Mouse (Mus musculus): ENCODE measurements at regions not wholly inside any gene's neighbourhood (a gene's known extent, or its start where the extent isn't known, plus 50 kb on each side); places are given as distances from the start of the nearest gene placed in this dataset.
A peak's percentile ranks its signal among the peaks of the same experiment; 100 is the strongest.

- peaks cover 10% of the 10 kb centered on the region for H3K4me1 ChIP-seq (replicated peaks)
- H3K27me3 ChIP-seq = no peaks in the 10 kb centered on the region; the same call in 1 of the 2 replicates
- ATAC-seq (ENCODE audit: low FRiP score, low read depth) = peak; percentile 89
- no peak overlapping the region for H3K9ac ChIP-seq
- no peaks in the 10 kb centered on the region for H3K36me3 ChIP-seq
- no peak overlapping the region for H3K4me2 ChIP-seq
- H3K27ac ChIP-seq (replicated peaks) = peak overlapping the region; percentile 56
- no peaks in the 10 kb centered on the region for H3K9me3 ChIP-seq
- no peak overlapping the region for H3K4me3 ChIP-seq
- WGBS = 13% methylated on average over 9 of the region's 9 CpGs
These were observed 1628.4 kb upstream of the Gm6569 start for GRCm38 (mm10) chr15:72205950-72206349.

- Histone ChIP-seq H3K4me1 (replicated peaks) (peaks cover 10% of the 10 kb centered on the region), H3K9me3 (no peaks in the 10 kb centered on the region), H3K27ac (replicated peaks) (no peak overlapping the region), H3K9ac (no peak overlapping the region), H3K4me3 (no peak overlapping the region), H3K27me3 (no peaks in the 10 kb centered on the region; the same call in 1 of the 2 replicates), H3K4me2 (no peak overlapping the region), H3K36me3 (no peaks in the 10 kb centered on the region)
- WGBS = 91% methylated on average over 4 of the region's 4 CpGs
- ATAC-seq (ENCODE audit: low FRiP score, low read depth) = no peak
These were observed 1626.8 kb upstream of the Gm6569 start for GRCm38 (mm10) chr15:72207589-72207988.

GRCm38 (mm10) chr15:72208076-72208475, 1626.3 kb upstream of the Gm6569 start:
- Histone ChIP-seq H3K27me3 (no peaks in the 10 kb centered on the region; the same call in 1 of the 2 replicates), H3K4me3 (no peak overlapping the region), H3K9ac (no peak overlapping the region), H3K4me1 (replicated peaks) (peaks cover 10% of the 10 kb centered on the region), H3K27ac (replicated peaks) (no peak overlapping the region), H3K36me3 (no peaks in the 10 kb centered on the region), H3K4me2 (no peak overlapping the region), H3K9me3 (no peaks in the 10 kb centered on the region)
- WGBS = 72% methylated on average over 4 of the region's 4 CpGs
- no peak for ATAC-seq (ENCODE audit: low FRiP score, low read depth)

- Histone ChIP-seq H3K27ac (replicated peaks) (no peak overlapping the region), H3K27me3 (no peaks in the 10 kb centered on the region), H3K4me2 (no peak overlapping the region), H3K9me3 (no peaks in the 10 kb centered on the region), H3K36me3 (no peaks in the 10 kb centered on the region), H3K9ac (no peak overlapping the region), H3K4me3 (no peak overlapping the region), H3K4me1 (replicated peaks) (peaks cover 10% of the 10 kb centered on the region)
- WGBS = 87% methylated on average over 7 of the region's 7 CpGs
- no peak for ATAC-seq (ENCODE audit: low FRiP score, low read depth)
These were observed 1625.4 kb upstream of the Gm6569 start for GRCm38 (mm10) chr15:72208973-72209372.

GRCm38 (mm10) chr15:72217731-72218130, 1616.6 kb upstream of the Gm6569 start:
- H3K4me2 ChIP-seq = no peak overlapping the region
- no peak overlapping the region for H3K9ac ChIP-seq
- H3K27ac ChIP-seq (replicated peaks) = no peak overlapping the region
- no peaks in the 10 kb centered on the region for H3K27me3 ChIP-seq
- no peaks in the 10 kb centered on the region for H3K4me1 ChIP-seq (replicated peaks)
- no peak for ATAC-seq (ENCODE audit: low FRiP score, low read depth)
- WGBS = 82% methylated on average over 5 of the region's 5 CpGs
- H3K36me3 ChIP-seq = no peaks in the 10 kb centered on the region
- no peak overlapping the region for H3K4me3 ChIP-seq
- no peaks in the 10 kb centered on the region for H3K9me3 ChIP-seq

GRCm38 (mm10) chr15:72219985-72220384, 1614.4 kb upstream of the Gm6569 start:
- Histone ChIP-seq H3K4me1 (replicated peaks) (no peaks in the 10 kb centered on the region), H3K9me3 (no peaks in the 10 kb centered on the region), H3K4me3 (no peak overlapping the region), H3K9ac (no peak overlapping the region), H3K4me2 (no peak overlapping the region), H3K27ac (replicated peaks) (no peak overlapping the region), H3K27me3 (no peaks in the 10 kb centered on the region), H3K36me3 (no peaks in the 10 kb centered on the region)
- no peak for ATAC-seq (ENCODE audit: low FRiP score, low read depth)
- 76% methylated on average over 7 of the region's 7 CpGs for WGBS

GRCm38 (mm10) chr15:72220786-72221185, 1613.6 kb upstream of the Gm6569 start:
- H3K9me3 ChIP-seq = no peaks in the 10 kb centered on the region
- H3K36me3 ChIP-seq = no peaks in the 10 kb centered on the region
- no peak overlapping the region for H3K4me2 ChIP-seq
- H3K27ac ChIP-seq (replicated peaks) = no peak overlapping the region
- H3K9ac ChIP-seq = no peak overlapping the region
- no peak overlapping the region for H3K4me3 ChIP-seq
- no peak for ATAC-seq (ENCODE audit: low FRiP score, low read depth)
- no peaks in the 10 kb centered on the region for H3K27me3 ChIP-seq
- WGBS = 81% methylated on average over 6 of the region's 6 CpGs
- H3K4me1 ChIP-seq (replicated peaks) = no peaks in the 10 kb centered on the region

GRCm38 (mm10) chr15:72232355-72232754, 1602.0 kb upstream of the Gm6569 start:
- no peaks in the 10 kb centered on the region for H3K27me3 ChIP-seq
- WGBS = 55% methylated on average over 2 of the region's 2 CpGs
- H3K27ac ChIP-seq (replicated peaks) = no peak overlapping the region
- H3K4me2 ChIP-seq = no peak overlapping the region
- no peaks in the 10 kb centered on the region for H3K36me3 ChIP-seq
- no peak for ATAC-seq (ENCODE audit: low FRiP score, low read depth)
- no peak overlapping the region for H3K4me3 ChIP-seq
- H3K4me1 ChIP-seq (replicated peaks) = no peaks in the 10 kb centered on the region
- no peaks in the 10 kb centered on the region for H3K9me3 ChIP-seq
- no peak overlapping the region for H3K9ac ChIP-seq

- H3K9me3 ChIP-seq = no peaks in the 10 kb centered on the region
- no peak overlapping the region for H3K27ac ChIP-seq (replicated peaks)
- H3K4me1 ChIP-seq (replicated peaks) = no peaks in the 10 kb centered on the region
- no peak overlapping the region for H3K4me2 ChIP-seq
- WGBS = 66% methylated on average over 3 of the region's 3 CpGs
- H3K36me3 ChIP-seq = no peaks in the 10 kb centered on the region
- ATAC-seq (ENCODE audit: low FRiP score, low read depth) = no peak
- no peak overlapping the region for H3K9ac ChIP-seq
- no peaks in the 10 kb centered on the region for H3K27me3 ChIP-seq
- H3K4me3 ChIP-seq = no peak overlapping the region
These were observed 1569.7 kb upstream of the Gm6569 start for GRCm38 (mm10) chr15:72264619-72265018.

- peaks cover 5% of the 10 kb centered on the region; the same call in 1 of the 2 replicates for H3K4me1 ChIP-seq (replicated peaks)
- H3K9ac ChIP-seq = no peak overlapping the region
- H3K36me3 ChIP-seq = no peaks in the 10 kb centered on the region
- no peak overlapping the region for H3K27ac ChIP-seq (replicated peaks)
- no peak overlapping the region for H3K4me2 ChIP-seq
- H3K4me3 ChIP-seq = no peak overlapping the region
- ATAC-seq (ENCODE audit: low FRiP score, low read depth) = no peak
- no peaks in the 10 kb centered on the region for H3K27me3 ChIP-seq
- 43% methylated on average over 1 of the region's 1 CpGs for WGBS
- no peaks in the 10 kb centered on the region for H3K9me3 ChIP-seq
These were observed 1550.5 kb upstream of the Gm6569 start for GRCm38 (mm10) chr15:72283846-72284245.

- Histone ChIP-seq H3K36me3 (no peaks in the 10 kb centered on the region), H3K4me2 (no peak overlapping the region), H3K9ac (no peak overlapping the region), H3K27me3 (no peaks in the 10 kb centered on the region), H3K27ac (replicated peaks) (no peak overlapping the region), H3K4me1 (replicated peaks) (no peaks in the 10 kb centered on the region), H3K9me3 (no peaks in the 10 kb centered on the region), H3K4me3 (no peak overlapping the region)
- 57% methylated on average over 2 of the region's 2 CpGs for WGBS
- ATAC-seq (ENCODE audit: low FRiP score, low read depth) = no peak
These were observed 1537.7 kb upstream of the Gm6569 start for GRCm38 (mm10) chr15:72296648-72297047.

- Histone ChIP-seq H3K4me2 (no peak overlapping the region), H3K9me3 (no peaks in the 10 kb centered on the region), H3K27me3 (no peaks in the 10 kb centered on the region), H3K36me3 (no peaks in the 10 kb centered on the region), H3K9ac (no peak overlapping the region), H3K4me1 (replicated peaks) (no peaks in the 10 kb centered on the region), H3K4me3 (no peak overlapping the region), H3K27ac (replicated peaks) (no peak overlapping the region)
- WGBS = 83% methylated on average over 5 of the region's 5 CpGs
- no peak for ATAC-seq (ENCODE audit: low FRiP score, low read depth)
These were observed 1521.9 kb upstream of the Gm6569 start for GRCm38 (mm10) chr15:72312417-72312816.

- Histone ChIP-seq H3K9ac (no peak overlapping the region), H3K4me1 (replicated peaks) (no peaks in the 10 kb centered on the region), H3K9me3 (no peaks in the 10 kb centered on the region), H3K27me3 (no peaks in the 10 kb centered on the region), H3K4me3 (no peak overlapping the region), H3K36me3 (no peaks in the 10 kb centered on the region), H3K4me2 (no peak overlapping the region), H3K27ac (replicated peaks) (no peak overlapping the region)
- 75% methylated on average over 5 of the region's 5 CpGs for WGBS
- ATAC-seq (ENCODE audit: low FRiP score, low read depth) = no peak
These were observed 1512.8 kb upstream of the Gm6569 start for GRCm38 (mm10) chr15:72321528-72321927.

Data from hindbrain, embryonic 15.5 days (tissue).